Mouse (Mus musculus) liver, embryonic 13.5 days (tissue): Measurements from ENCODE around the gene Eno3. TPM values are rescaled to one million over a fixed set of nuclear protein-coding genes. Genes with fewer than 3 reads are reported as not detected.

ENCODE experiments used
- ATAC-seq: fragments of 200-750 bp; cut with Nextera tagmentation; 2 replicates; pipeline ENCODE4 v1.8.0; 2017; ENCODE audit warnings: low read depth, mild to moderate bottlenecking, moderate number of reproducible peaks, moderate library complexity
- DNase-seq: peaks from one replicate; pipeline ENCODE4 v3.0.0; 2022
- H3K27ac ChIP-seq: fragments of 300-500 bp; sonication (generic); 2 replicates; pipeline ENCODE4 v1.5.1; 2015; ENCODE audit warnings: moderate library complexity, mild to moderate bottlenecking, inconsistent platforms
- H3K27me3 ChIP-seq: fragments of 300-500 bp; sonication (generic); 2 replicates; pipeline ENCODE4 v1.6.1; 2015; ENCODE audit warnings: mild to moderate bottlenecking, inconsistent platforms
- H3K36me3 ChIP-seq: fragments of 300-500 bp; sonication (generic); 2 replicates; pipeline ENCODE4 v1.6.1; 2015; ENCODE audit warnings: mild to moderate bottlenecking, inconsistent platforms
- H3K4me1 ChIP-seq: fragments of 300-500 bp; sonication (generic); replicated peaks from 2 replicates; pipeline ENCODE4 v1.6.1; 2015; ENCODE audit warnings: inconsistent platforms
- H3K4me2 ChIP-seq: fragments of 300-500 bp; sonication (generic); 2 replicates; pipeline ENCODE4 v1.6.1; 2015; ENCODE audit warnings: inconsistent platforms, mild to moderate bottlenecking, moderate library complexity
- H3K4me3 ChIP-seq: fragments of 300-500 bp; sonication (generic); replicated peaks from 2 replicates; pipeline ENCODE4 v1.5.1; 2015; ENCODE audit warnings: mild to moderate bottlenecking, inconsistent platforms
- H3K9ac ChIP-seq: fragments of 300-500 bp; sonication (generic); 2 replicates; pipeline ENCODE4 v1.6.1; 2015; ENCODE audit warnings: mild to moderate bottlenecking, inconsistent platforms
- H3K9me3 ChIP-seq: fragments of 300-500 bp; sonication (generic); replicated peaks from 2 replicates; pipeline ENCODE4 v1.6.1; 2016; ENCODE audit warnings: inconsistent platforms
- WGBS: fragments of 180-500 bp; shearing (Covaris S2); methylation state at CpG from one replicate; pipeline ENCODE4 v1.1.7; 2015; ENCODE audit not compliant: insufficient replicate concordance; 5-methylcytosine and 5-hydroxymethylcytosine counted together
- polyA plus RNA-seq: library from polyadenylated mRNA; unstranded; fragments of >200 nt; fragmentation: Nextera tagmentation; extraction: Ambion mirVana; gene quantifications from 2 replicates; pipeline ENCODE4 v1.2.1, GENCODE M21; 2015

Gene Eno3
- polyA plus RNA-seq, 1 experiment from 2014 or later = 6.7 TPM

GRCm38 (mm10) chr11:70625473-70625872, 31.5 kb upstream of the Eno3 start:
- 28% methylated on average over 4 of the region's 4 CpGs for WGBS
- no peaks in the 10 kb centered on the region for H3K27me3 ChIP-seq
- no peaks in the 10 kb centered on the region for H3K9me3 ChIP-seq
- H3K4me1 ChIP-seq = peaks cover 24% of the 10 kb centered on the region
- H3K36me3 ChIP-seq = no peaks in the 10 kb centered on the region
- no peak overlapping the region for H3K4me3 ChIP-seq
- H3K27ac ChIP-seq = no peak overlapping the region
- no peak overlapping the region for H3K9ac ChIP-seq
- peak; percentile 53 for DNase-seq
- no peak overlapping the region for H3K4me2 ChIP-seq
- no peak for ATAC-seq

- ATAC-seq (no peak), DNase-seq (no peak)
- no peaks in the 10 kb centered on the region for H3K9me3 ChIP-seq
- no peak overlapping the region for H3K4me3 ChIP-seq
- WGBS = 47% methylated on average over 4 of the region's 4 CpGs
- H3K4me2 ChIP-seq = no peak overlapping the region
- no peaks in the 10 kb centered on the region for H3K27me3 ChIP-seq
- H3K36me3 ChIP-seq = no peaks in the 10 kb centered on the region
- H3K27ac ChIP-seq = no peak overlapping the region
- no peak overlapping the region for H3K9ac ChIP-seq
- peaks cover 24% of the 10 kb centered on the region for H3K4me1 ChIP-seq
Observed at GRCm38 (mm10) chr11:70626877-70627276, 30.1 kb upstream of the Eno3 start.

GRCm38 (mm10) chr11:70628431-70628830, 28.6 kb upstream of the Eno3 start:
- no peak overlapping the region for H3K4me3 ChIP-seq
- DNase-seq (no peak), ATAC-seq (no peak)
- no peak overlapping the region for H3K27ac ChIP-seq
- no peaks in the 10 kb centered on the region for H3K27me3 ChIP-seq
- WGBS = 26% methylated on average over 2 of the region's 2 CpGs
- peaks cover 13% of the 10 kb centered on the region for H3K4me1 ChIP-seq
- no peaks in the 10 kb centered on the region for H3K36me3 ChIP-seq
- H3K4me2 ChIP-seq = no peak overlapping the region
- H3K9me3 ChIP-seq = no peaks in the 10 kb centered on the region
- no peak overlapping the region for H3K9ac ChIP-seq

GRCm38 (mm10) chr11:70629557-70629956, 27.4 kb upstream of the Eno3 start:
- peaks cover 13% of the 10 kb centered on the region for H3K4me1 ChIP-seq
- no peak overlapping the region for H3K27ac ChIP-seq
- ATAC-seq = no peak
- no peak overlapping the region for H3K9ac ChIP-seq
- WGBS = 26% methylated on average over 5 of the region's 5 CpGs
- no peak overlapping the region for H3K4me3 ChIP-seq
- no peak overlapping the region for H3K4me2 ChIP-seq
- H3K36me3 ChIP-seq = no peaks in the 10 kb centered on the region
- no peaks in the 10 kb centered on the region for H3K9me3 ChIP-seq
- no peak for DNase-seq
- H3K27me3 ChIP-seq = no peaks in the 10 kb centered on the region

GRCm38 (mm10) chr11:70630129-70630528, 26.9 kb upstream of the Eno3 start:
- Histone ChIP-seq H3K9ac (peak overlapping the region; percentile 47), H3K9me3 (no peaks in the 10 kb centered on the region), H3K36me3 (no peaks in the 10 kb centered on the region), H3K27ac (peak overlapping the region; percentile 63), H3K4me1 (peaks cover 13% of the 10 kb centered on the region), H3K4me2 (no peak overlapping the region; the same call in 1 of the 2 replicates), H3K27me3 (no peaks in the 10 kb centered on the region), H3K4me3 (no peak overlapping the region)
- DNase-seq (no peak), ATAC-seq (0 out of 2 replicates have a peak, but pooled peaks have one; percentile 42)
- WGBS = 29% methylated on average over 7 of the region's 7 CpGs

GRCm38 (mm10) chr11:70635601-70636000, 21.4 kb upstream of the Eno3 start:
- Histone ChIP-seq H3K27me3 (no peaks in the 10 kb centered on the region), H3K9ac (no peak overlapping the region), H3K4me1 (peaks cover 47% of the 10 kb centered on the region), H3K4me2 (no peak overlapping the region), H3K4me3 (no peak overlapping the region), H3K36me3 (no peaks in the 10 kb centered on the region), H3K27ac (no peak overlapping the region; the same call in 1 of the 2 replicates), H3K9me3 (no peaks in the 10 kb centered on the region)
- 69% methylated on average over 4 of the region's 4 CpGs for WGBS
- ATAC-seq = no peak
- DNase-seq = no peak

- Histone ChIP-seq H3K4me3 (no peak overlapping the region), H3K9ac (peak overlapping the region; percentile 67), H3K27me3 (no peaks in the 10 kb centered on the region), H3K9me3 (no peaks in the 10 kb centered on the region), H3K27ac (peak overlapping the region; percentile 89), H3K4me2 (peak overlapping the region; percentile 65; the same call in 1 of the 2 replicates), H3K4me1 (peaks cover 57% of the 10 kb centered on the region), H3K36me3 (no peaks in the 10 kb centered on the region)
- ATAC-seq (no peak), DNase-seq (no peak)
- 70% methylated on average over 1 of the region's 1 CpGs for WGBS
Observed at GRCm38 (mm10) chr11:70637764-70638163, 19.2 kb upstream of the Eno3 start.

- Histone ChIP-seq H3K4me3 (peak overlapping the region; percentile 39), H3K9me3 (no peaks in the 10 kb centered on the region), H3K9ac (peak overlapping the region; percentile 67), H3K27ac (peak overlapping the region; percentile 89), H3K36me3 (no peaks in the 10 kb centered on the region), H3K4me2 (peak overlapping the region; percentile 65), H3K4me1 (peaks cover 57% of the 10 kb centered on the region), H3K27me3 (no peaks in the 10 kb centered on the region)
- DNase-seq (no peak), ATAC-seq (peak; percentile 13; the same call in 1 of the 2 replicates)
- WGBS = 31% methylated on average over 1 of the region's 1 CpGs
Observed at GRCm38 (mm10) chr11:70638293-70638692, 18.7 kb upstream of the Eno3 start.

- Histone ChIP-seq H3K36me3 (no peaks in the 10 kb centered on the region), H3K9ac (peak within 1 kb of the TSS; percentile 67), H3K27ac (peak within 1 kb of the TSS; percentile 89), H3K4me2 (peak within 1 kb of the TSS; percentile 65), H3K4me3 (peak within 1 kb of the TSS; percentile 39), H3K9me3 (no peaks in the 10 kb centered on the region), H3K4me1 (peaks cover 57% of the 10 kb centered on the region), H3K27me3 (no peaks in the 10 kb centered on the region)
- WGBS = 4% methylated on average over 5 of the region's 5 CpGs
- DNase-seq (peak; percentile 68), ATAC-seq (peak; percentile 94)
Observed at GRCm38 (mm10) chr11:70638714-70639278, 18.2 kb upstream of the Eno3 start, which contains the start of gene Gp1ba. TSS of gene Gp1ba (plus strand) at chr11:70639122.

GRCm38 (mm10) chr11:70639976-70640375, 17.0 kb upstream of the Eno3 start:
- Histone ChIP-seq H3K27me3 (no peaks in the 10 kb centered on the region), H3K4me2 (peak overlapping the region; percentile 65), H3K4me3 (peak overlapping the region; percentile 39; the same call in 1 of the 2 replicates), H3K4me1 (peaks cover 60% of the 10 kb centered on the region), H3K9ac (peak overlapping the region; percentile 67), H3K27ac (peak overlapping the region; percentile 89; the same call in 1 of the 2 replicates), H3K36me3 (peaks cover 11% of the 10 kb centered on the region), H3K9me3 (no peaks in the 10 kb centered on the region)
- 69% methylated on average over 8 of the region's 8 CpGs for WGBS
- ATAC-seq = no peak
- no peak for DNase-seq

GRCm38 (mm10) chr11:70641241-70641640, 15.8 kb upstream of the Eno3 start:
- DNase-seq (no peak), ATAC-seq (no peak)
- Histone ChIP-seq H3K9ac (0 out of 2 replicates have a peak overlapping the region, but pooled peaks have one; percentile 7), H3K4me3 (no peak overlapping the region; the same call in 1 of the 2 replicates), H3K4me2 (no peak overlapping the region), H3K27me3 (no peaks in the 10 kb centered on the region), H3K9me3 (no peaks in the 10 kb centered on the region), H3K27ac (peak overlapping the region; percentile 37), H3K4me1 (peaks cover 73% of the 10 kb centered on the region), H3K36me3 (peaks cover 19% of the 10 kb centered on the region)
- WGBS = 59% methylated on average over 7 of the region's 7 CpGs

GRCm38 (mm10) chr11:70643051-70643450, 14.0 kb upstream of the Eno3 start:
- Histone ChIP-seq H3K9me3 (no peaks in the 10 kb centered on the region), H3K27ac (0 out of 2 replicates have a peak overlapping the region, but pooled peaks have one; percentile 6), H3K4me1 (peaks cover 62% of the 10 kb centered on the region), H3K36me3 (peaks cover 19% of the 10 kb centered on the region), H3K4me2 (0 out of 2 replicates have a peak overlapping the region, but pooled peaks have one; percentile 5), H3K27me3 (no peaks in the 10 kb centered on the region), H3K4me3 (no peak overlapping the region), H3K9ac (no peak overlapping the region)
- 81% methylated on average over 6 of the region's 6 CpGs for WGBS
- ATAC-seq = no peak
- no peak for DNase-seq
